Mouse (Mus musculus) skeletal muscle tissue, adult 2 months (tissue): Measurements from ENCODE around the gene Dtx1.

Experiments
- DNase-seq: peaks from one replicate; pipeline ENCODE4 v3.0.0-alpha.2; 2012; ENCODE audit warnings: low read depth, low spot score

Dtx1 gene

DNA sequence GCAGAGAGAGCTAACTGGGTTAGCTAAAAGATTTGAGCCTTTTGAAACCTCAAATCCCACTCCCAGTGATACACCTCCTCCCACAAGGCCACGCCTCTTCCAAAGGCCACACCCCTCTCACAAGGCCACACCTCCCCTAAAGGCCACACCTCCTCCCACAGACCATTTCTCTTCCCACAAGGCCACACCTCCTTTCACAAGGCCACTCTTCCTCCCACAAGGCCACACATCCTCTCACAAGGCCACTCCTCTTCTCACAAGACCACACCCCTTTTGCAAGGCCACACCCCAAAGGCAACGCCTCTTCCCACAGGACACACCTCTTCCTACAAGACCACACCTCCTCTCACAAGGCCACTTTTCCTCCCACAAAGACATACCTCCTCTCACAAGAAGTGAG is 34.2 kb downstream of the Dtx1 start:
- no peak for DNase-seq

DNA sequence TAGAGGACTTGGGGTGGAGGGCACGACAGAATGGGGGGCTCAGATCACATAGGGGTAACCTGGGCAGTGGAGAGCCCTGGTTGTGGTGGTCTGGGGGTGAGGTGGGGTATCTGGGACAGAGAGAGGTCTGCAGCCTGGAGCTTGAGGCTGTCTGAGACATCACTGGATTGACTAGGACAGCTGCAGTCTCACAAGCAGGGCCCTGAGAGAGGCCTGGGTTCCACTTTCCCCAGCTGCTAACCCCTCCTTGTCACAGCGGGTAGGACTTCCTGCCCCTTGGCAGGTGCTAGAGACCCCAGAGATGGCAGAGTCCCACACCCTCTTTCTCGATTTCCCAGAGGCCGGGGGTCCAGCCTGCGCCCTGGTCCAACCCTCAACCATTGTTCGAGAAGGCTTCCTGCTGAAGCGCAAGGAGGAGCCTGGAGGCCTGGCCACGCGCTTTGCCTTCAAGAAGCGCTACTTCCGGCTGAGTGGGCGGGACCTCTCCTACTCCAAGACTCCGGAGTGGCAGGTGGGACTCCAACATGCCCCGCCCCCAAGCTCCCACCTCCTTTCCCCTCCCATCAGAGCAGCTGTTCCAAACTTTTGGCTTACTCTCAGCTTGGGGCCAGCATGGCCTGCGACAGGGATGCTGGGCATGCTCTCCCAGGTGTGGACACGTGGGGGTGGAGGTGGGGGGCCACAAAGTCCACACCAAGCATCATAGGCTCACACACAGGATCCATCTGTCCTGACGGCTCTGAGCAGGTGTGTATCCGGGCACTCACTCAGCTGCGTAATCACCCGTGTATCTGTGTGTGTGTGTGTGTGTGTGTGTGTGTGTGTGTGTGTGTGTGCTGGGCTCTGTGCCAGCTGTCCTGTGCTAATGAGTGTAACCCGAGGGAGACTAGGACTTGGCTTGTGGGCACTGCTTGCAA is 37.2 kb downstream of the Dtx1 start:
- DNase-seq, result no peak

DNA sequence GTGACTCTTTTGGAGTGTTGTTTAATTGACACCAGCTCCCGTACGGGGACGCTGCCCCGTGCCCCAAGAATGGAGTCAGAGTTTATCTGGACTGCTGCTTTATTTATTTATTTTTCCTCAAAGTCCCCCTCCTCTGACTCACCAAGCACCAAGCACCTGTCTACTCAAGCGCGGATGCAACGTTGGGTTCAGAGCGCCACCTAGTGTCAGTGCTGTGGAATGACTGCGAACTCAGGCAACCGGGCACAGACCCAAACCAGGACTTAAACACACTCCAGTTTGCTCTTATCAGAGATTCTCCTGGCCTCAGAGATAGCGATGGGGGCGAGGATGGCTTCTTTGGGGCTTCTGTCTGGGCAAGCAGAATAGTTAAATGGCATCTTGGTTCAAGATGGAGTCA is 38.1 kb downstream of the Dtx1 start:
- peak; percentile 59 for DNase-seq

DNA sequence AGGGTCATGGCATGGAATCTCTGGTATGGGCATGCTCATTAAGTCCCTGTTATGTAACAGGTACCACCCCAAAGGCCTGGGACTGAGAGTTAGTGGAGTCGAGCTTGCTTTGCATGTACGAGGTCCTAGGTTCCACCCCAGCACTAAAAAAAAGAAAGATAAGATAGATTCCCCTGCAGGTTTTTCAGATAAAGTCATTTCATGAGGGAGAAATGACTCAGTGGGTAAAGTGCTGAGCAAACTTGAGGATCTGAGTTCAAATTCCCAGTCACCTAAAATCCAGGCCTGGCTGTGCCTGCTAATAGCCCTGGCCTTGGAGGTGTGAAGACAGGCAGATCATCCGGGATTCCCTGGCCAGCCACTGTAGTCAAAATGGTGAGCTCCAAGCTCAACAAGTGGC is 39.9 kb downstream of the Dtx1 start:
- DNase-seq, result no peak

DNA sequence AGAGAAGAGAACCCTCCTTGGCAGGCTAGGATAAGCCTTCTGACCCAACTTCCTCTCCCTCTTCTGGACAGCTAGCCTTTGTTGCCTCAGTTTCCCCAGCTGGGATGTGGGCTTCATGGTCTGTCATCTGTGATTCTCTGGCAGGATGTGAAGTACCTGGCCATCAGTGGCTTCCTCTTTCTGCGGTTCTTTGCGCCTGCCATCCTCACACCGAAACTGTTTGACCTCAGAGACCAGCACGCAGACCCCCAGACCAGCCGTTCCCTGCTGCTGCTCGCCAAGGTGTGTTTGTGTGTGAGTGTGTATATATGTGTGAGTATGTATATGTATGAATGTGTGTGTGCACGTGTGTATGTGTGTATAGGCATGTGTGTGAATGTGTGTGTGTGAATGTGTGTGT is 41.6 kb downstream of the Dtx1 start:
- no peak for DNase-seq

DNA sequence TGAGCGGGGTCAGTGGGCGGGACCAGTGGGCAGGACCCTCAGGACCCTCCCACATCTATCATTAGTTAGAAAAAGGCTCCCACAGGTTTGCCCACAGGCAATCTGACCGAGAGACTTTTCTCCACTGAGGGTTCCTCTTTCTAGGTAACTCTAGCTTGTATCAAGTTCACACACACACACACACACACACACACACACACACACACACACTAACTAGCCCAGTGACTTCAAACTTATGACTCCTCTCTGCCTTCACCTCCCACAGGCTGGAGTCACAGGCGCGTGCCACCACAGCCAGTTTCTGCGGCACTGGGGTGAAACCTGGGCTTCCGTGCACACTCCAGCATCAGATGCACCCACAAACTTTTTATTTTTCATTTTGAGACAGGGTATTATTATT is 43.0 kb downstream of the Dtx1 start:
- no peak for DNase-seq

DNA sequence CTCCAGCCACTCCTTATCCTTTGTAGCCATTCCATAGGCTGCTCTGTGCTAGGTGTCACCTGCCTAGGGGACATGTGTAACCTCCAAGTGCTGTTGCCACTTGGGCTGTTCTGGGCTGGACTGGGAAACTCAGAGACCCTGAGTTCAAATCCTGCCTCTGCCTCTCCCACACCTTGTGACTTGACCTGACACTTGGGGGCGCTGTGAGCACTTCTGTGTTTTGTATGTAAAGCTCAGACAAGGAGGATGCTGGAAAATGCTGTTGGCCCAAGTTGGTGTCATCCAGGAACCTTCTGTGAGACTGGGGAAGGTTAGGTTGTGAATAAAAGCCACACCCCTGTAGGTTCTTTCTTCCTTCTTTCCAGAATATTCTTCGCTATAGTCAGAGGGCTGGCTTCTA is 46.8 kb downstream of the Dtx1 start:
- no peak for DNase-seq

DNA sequence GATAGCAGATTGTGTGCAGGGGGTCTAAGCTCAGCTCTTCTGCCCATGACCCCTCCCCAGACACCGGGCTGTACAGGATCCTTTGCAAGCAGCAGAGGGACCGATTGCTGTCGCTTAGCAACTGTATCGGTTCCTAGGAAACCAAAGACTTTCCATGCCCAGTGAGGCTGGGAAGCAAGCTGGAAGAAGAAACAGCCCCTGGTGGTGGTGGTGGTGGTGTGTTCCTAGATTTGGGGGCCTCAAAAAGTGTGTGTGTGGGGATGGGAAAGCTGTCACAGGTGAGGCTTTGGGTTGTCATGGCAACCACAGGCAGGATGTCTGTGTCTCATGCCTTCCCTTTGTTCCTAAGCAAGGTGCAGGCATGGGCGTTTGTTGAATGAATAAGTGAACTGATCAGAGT is 50.9 kb downstream of the Dtx1 start:
- DNase-seq, result no peak

DNA sequence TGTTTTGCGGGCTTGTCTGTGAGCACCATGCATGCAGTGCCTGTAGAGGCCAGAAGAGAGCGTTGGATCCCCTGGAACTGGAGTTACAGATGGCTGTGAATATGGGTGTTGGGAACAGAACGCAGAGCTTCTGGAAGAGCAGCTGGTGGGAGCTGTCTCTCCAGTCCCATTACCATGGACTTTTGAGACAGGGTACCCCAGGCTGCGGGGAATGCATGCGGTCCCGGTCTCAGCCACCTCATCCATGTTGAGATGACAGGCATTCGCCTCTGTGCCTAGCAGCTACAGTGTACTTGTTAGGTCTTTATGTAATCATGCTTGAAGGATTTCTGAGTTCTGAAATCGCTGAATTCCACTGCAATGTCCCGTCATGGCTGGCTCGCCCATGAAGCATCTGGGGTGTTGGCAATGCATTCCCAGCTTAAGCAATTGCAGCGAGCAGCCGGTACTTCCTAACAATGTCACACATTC is 55.4 kb downstream of the Dtx1 start:
- no peak for DNase-seq

DNA sequence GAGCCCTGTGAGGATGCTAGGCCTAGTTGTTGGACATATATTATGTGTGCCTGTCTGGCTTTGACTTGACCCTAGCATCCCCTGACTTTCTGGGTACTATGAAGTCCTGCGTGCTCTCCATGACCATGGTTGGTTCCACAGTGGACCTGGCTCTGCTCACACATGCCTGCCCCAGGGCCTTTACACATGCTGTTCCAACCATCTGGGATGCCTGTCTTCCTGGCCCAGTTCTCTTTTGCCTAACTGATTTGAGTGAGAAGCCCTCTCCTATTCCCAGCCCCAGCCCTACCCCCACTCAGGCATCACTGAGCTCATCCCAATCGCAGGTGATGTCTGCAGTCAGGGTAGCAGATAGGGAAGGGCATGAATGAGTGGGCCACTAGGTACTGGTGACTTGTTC is 57.9 kb downstream of the Dtx1 start:
- DNase-seq, result no peak

DNA sequence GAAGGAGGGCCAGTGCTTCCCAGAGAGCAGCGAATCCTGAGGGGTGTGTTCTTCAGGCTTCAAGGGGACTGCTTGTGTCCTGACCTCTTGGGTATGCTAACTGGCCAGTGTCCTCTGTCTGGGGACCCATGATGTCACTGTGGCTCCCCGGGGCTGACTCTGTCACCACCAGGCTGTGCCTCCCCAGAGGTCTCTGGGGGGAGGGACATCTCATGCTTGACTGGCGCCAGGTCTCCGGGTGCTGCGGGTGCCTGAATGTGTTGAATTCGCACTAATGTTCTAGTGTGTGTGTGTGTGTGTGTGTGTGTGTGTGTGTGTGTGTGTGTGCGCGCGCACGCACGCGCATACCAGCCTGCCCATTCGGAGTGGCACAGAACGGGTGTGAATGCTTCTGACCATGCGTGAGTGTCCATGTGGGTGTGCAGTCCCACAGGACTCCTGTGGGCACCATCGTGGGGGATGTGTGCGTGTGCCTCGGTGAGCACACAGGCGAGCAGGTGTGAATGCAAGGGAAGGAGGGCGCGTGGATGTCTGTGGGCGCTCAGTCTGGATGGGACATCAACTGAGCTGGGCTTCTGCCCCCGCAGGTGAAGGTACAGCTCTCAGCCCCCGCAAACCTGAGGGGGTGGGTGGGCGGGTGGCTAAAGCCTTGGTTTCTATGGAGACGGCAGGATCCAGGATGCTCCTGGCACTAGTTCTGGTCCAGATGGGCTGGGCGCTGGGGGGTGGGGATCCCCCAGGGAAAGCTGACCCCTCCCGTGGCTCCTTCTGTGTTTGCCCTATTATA is 58.6 kb downstream of the Dtx1 start:
- DNase-seq, result no peak

DNA sequence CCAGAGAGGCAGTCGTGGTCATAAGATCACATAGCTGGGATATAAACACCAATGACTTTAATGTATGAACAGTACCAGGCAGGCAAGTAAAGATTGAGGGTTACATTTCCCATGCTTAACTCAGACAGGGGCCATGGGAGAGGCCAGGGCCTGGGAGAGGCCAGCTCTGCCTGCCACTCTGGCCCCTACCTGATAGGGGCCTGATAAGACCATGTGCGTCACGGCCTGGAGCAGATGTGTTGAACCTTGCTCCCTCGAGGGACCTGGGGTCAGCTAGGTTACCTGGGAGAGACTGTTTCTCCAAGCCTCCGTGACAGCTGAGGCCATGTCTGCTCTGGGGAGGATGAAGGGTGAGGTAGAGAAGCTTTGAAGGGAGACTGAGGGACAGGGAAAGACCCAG is 60.5 kb downstream of the Dtx1 start:
- no peak for DNase-seq

DNA sequence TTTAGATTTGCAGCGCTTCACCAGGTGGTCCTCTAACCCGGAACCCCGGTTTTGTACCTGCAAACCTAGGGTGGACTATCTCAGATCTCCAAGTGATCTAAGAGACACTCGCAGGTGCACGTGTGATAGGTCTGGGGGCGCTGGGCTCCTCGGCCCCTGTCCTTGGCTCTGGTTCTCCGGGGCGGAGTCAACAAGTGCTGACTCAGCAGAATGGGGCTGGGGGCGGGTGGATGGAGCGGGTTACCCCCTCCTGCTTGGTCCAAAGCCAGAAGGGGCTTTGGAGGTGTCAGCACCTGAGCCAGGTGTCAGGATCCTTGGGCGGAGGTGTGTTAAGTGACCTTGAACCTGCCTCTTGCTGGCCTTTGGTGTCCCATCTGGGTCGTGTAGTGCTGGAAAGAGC is 61.8 kb downstream of the Dtx1 start:
- DNase-seq, result no peak

DNA sequence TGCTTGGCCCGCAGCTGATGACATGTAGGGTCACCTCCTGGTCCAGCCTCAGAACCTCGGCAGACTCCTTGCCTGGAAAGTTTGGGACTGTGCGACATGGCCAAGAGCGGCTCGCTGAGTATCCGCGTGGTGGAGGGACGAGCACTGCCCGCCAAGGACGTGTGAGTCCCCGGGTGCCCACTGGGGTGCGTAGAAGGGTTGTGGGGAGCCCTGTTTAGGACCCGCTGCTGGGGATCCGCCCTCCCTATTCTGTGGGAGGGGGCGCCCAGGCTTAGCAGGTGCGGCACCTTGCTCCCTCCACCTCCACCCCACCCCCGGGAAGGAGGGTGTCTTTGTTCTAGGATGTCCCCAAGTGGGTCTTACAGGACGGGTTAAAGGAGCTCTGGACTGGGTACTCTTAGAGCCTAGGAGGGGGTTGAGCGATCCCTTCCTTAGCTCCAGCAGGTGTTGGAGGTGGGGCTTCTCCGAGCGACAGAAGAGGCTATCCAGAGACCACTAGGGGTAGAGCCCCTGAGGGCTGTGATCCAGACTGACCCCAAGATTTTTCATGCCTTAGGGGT is 62.3 kb downstream of the Dtx1 start:
- no peak for DNase-seq

DNA sequence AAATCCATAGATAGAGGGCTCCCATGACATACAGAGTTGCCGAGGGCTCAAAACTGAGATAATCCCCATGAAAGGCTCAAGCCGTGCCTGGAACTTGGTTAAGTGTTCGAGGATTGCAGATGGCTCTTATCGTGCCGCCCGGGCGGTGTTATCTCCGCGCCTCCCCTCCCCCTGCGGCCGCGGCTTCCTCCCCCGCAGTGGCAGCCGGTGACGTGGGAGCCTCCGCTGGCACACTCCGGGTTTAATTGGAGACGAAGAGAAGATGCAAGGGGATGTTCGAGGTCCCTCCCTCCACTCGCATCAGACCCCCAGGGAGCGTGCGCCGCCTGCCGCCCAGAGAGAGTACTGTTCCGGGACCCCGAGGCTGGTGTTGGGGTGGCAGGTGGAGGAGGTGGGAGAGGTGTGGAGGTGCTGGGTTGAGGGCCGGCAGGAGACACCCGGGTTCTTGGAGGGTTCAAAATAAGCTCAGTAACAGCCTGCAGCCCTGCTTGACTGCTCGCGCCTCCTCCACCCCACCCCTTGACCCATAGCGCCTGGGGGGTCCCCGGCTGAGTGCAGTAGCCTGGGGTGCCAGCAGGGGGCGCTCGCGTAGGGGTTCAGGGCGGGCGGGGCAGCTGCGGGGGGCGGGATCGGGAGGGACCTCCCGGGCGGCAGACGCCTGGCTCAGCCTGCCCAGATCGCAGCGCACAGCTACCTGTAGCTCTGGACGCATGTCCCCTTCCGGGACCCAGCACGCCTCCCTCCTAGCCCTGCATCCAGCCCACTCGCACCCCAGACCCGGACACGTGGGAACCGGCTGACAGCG is 63.0 kb downstream of the Dtx1 start, which contains the start of gene Rasal1:
TSS of gene Rasal1 (plus strand) at position 244 of the 805 bp plus-strand sequence.
- no peak for DNase-seq

DNA sequence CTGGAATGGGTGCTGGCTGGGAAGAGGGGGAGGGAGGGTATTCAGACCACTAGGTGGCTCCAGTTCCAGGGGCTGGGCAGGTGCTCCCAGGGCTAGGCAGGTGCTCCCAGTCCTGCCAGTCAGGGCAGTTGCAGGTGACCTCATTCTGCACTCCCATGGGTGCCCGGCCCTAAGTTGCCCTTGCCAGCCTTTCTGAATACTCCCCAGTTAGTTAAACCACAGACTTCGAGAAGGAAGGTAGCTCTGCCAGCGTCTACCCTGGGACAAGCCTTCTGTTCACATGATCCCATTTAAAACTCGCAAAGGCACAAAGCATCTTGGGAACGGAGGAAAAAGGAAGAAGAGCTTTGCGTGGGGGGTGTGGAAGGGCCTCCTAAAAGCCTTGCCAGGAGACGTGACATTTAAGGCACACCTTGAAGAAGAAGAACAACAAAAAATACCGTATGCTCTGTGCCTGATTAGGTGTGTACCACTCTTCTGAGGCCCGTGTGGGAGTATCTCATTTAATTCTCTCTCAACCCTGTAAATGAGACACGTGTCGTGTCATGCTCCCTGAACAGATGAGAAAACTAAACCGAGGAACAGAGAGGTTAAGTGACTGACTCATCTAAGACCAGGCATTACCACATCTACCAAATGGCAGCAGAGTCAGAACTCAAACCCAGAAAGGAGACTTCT is 63.8 kb downstream of the Dtx1 start:
- DNase-seq, result no peak

DNA sequence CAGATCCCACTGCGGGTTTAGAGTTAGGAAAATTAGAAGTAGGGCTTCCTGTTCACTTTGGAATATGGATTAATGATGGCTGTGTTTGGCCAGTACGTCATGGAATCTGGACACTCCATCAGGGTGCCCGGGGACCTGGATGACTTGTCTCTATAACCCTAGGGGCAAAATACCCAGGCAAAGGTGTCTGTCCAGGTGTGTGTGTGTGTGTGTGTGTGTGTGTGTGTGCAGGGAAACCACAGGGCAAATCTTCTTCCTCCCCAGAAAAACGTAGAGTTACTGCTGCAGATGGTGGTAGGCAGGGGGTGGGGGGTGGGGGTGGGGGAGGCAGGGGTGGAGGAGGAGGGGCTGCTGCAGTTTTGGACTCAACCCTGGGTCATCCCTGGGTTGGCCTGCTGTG is 64.4 kb downstream of the Dtx1 start:
- no peak for DNase-seq

DNA sequence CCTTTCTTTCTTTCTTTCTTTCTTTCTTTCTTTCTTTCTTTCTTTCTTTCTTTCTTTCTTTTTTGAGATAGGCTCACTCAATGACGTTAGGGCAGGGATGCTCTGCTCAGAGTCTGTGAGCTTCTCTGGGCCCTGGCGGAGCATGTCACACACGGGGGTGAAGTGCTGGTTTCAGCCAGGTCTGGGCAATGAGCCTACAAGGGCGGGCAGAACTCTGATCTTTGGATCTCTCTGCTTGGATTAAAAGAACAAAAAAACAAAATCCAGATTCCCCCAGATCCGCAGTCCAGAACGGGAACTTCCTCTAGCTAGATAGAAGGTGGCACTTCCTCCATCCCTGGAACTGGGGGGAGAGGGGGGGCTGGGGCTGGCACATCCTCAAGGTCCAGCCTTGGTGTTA is 65.9 kb downstream of the Dtx1 start:
- no peak for DNase-seq

DNA sequence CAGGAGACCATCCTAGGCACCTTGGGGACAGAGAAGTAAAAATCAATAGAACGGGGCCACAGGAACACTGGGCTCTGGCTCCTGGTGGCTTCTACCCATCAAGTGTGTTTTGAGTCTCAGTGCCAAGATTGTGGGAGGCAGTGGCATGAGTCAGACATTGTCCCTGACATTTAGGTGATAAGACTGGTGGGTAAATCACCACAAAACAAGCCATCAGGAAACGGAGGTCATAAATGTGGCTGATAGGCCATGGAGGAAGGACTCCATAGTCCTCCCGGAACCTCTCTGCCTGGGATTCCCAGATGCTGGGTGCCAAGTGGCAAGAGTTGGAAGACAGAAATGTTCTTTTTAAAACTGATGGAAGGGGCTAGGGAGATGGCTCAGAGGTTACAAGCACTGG is 67.5 kb downstream of the Dtx1 start:
- DNase-seq, result no peak

DNA sequence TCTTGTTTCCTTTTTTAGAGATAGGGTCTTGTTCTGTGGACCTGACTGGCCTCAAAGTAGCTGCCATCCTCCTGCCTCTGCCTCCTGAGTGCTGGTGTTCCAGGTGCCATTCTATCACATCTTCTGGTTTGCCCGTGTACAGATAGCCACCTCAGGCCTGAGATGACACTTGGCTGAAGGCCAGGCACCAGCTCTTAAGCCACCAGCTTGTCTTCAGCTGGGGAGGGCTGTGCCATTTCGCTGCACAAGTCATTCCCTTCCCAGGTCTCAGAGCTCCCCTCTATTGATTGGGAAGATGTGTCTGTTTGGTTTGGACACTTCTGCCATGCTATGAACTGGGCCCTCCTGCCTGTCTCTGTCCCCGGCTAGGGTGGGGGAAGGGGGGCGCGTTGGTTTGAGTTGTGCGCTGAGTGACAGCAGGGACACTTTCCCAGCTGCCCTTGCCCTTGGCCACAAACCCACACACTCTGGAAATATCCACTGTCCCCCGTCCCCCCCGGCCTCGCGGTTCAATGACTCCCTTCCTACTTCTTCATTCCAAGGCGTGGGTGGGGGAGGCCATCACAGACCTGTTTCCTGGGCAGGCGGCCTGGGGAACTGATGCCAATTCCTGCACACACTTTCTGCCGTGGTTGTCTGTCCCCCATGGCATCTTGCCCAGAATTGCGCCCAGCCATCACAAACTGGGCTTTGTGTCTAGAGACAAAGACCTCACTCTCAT is 68.2 kb downstream of the Dtx1 start:
- DNase-seq, result no peak
